Mouse (Mus musculus) neural tube, embryonic 11.5 days (tissue): ENCODE results near the gene Rnf225. TPM values are rescaled to one million over a fixed set of nuclear protein-coding genes. Genes with fewer than 3 reads are reported as not detected.
A peak's percentile ranks its signal among the peaks of the same experiment; 100 is the strongest.

ENCODE experiments used
- ATAC-seq: fragments of 200-750 bp; cut with Nextera tagmentation; 2 replicates; pipeline ENCODE4 v1.8.0; 2017; ENCODE audit warnings: moderate number of reproducible peaks, mild to moderate bottlenecking, moderate TSS enrichment, moderate library complexity; ENCODE audit not compliant: insufficient read depth, low FRiP score, low TSS enrichment
- DNase-seq: peaks from one replicate; pipeline ENCODE4 v3.0.0-alpha.2; 2015; ENCODE audit warnings: low spot score
- H3K27ac ChIP-seq: fragments of 300-500 bp; sonication (generic); 2 replicates; pipeline ENCODE4 v1.5.1; 2014; ENCODE audit warnings: low read depth, mild to moderate bottlenecking, low read length
- H3K27me3 ChIP-seq: fragments of 300-500 bp; sonication (generic); 2 replicates; pipeline ENCODE4 v1.6.1; 2014; ENCODE audit warnings: mild to moderate bottlenecking, low read length, mixed read lengths; ENCODE audit not compliant: control insufficient read depth, insufficient read depth
- H3K36me3 ChIP-seq: fragments of 300-500 bp; sonication (generic); 2 replicates; pipeline ENCODE4 v1.6.1; 2014; ENCODE audit warnings: mild to moderate bottlenecking, low read length, moderate library complexity, mixed read lengths; ENCODE audit not compliant: control insufficient read depth, insufficient read depth
- H3K4me1 ChIP-seq: fragments of 300-500 bp; sonication (generic); 2 replicates; pipeline ENCODE4 v1.6.1; 2014; ENCODE audit warnings: low read length, mixed read lengths; ENCODE audit not compliant: control insufficient read depth, insufficient read depth
- H3K4me2 ChIP-seq: fragments of 300-500 bp; sonication (generic); 2 replicates; pipeline ENCODE4 v1.6.1; 2014; ENCODE audit warnings: low read depth, mild to moderate bottlenecking, moderate library complexity
- H3K4me3 ChIP-seq: fragments of 300-500 bp; sonication (generic); 2 replicates; pipeline ENCODE4 v1.5.1; 2014; ENCODE audit warnings: low read depth, low read length
- H3K9ac ChIP-seq: fragments of 300-500 bp; sonication (generic); 2 replicates; pipeline ENCODE4 v1.6.1; 2014; ENCODE audit warnings: mild to moderate bottlenecking, low read length
- H3K9me3 ChIP-seq: fragments of 300-500 bp; sonication (generic); 2 replicates; pipeline ENCODE4 v1.6.1; 2016; ENCODE audit warnings: low read length; ENCODE audit not compliant: control insufficient read depth
- WGBS: fragments of 180-500 bp; shearing (Covaris S2); extraction: QIAGEN DNeasy Blood & Tissue Kit; methylation state at CpG from one replicate; pipeline ENCODE4 v1.1.7; 2014; 5-methylcytosine and 5-hydroxymethylcytosine counted together
- polyA plus RNA-seq: library from polyadenylated mRNA; unstranded; fragments of >200 nt; fragmentation: Nextera tagmentation; extraction: Ambion mirVana; gene quantifications from 2 replicates; pipeline ENCODE4 v1.2.1, GENCODE M21; 2014

The Rnf225 gene
- polyA plus RNA-seq, 1 experiment from 2014 or later = 0.61 TPM

- Histone ChIP-seq H3K4me1 (peaks cover 19% of the 10 kb centered on the region), H3K9me3 (no peaks in the 10 kb centered on the region), H3K9ac (peak within 1 kb of the TSS; percentile 79), H3K27me3 (no peaks in the 10 kb centered on the region), H3K36me3 (peaks cover 1% of the 10 kb centered on the region), H3K4me3 (peak within 1 kb of the TSS; percentile 70), H3K4me2 (peak within 1 kb of the TSS; percentile 96), H3K27ac (peak within 1 kb of the TSS; percentile 69)
- peak; percentile 85 for DNase-seq
- peak; percentile 94 for ATAC-seq
- WGBS = under 1% methylated on average over 23 of the region's 23 CpGs
Measured at GRCm38 (mm10) chr7:12965678-12966091, 38.5 kb downstream of the Rnf225 start, which contains the start of gene Zfp324. TSS of gene Zfp324 (plus strand) at chr7:12965838.

- Histone ChIP-seq H3K27ac (peak overlapping the region; percentile 69), H3K27me3 (no peaks in the 10 kb centered on the region), H3K4me3 (peak overlapping the region; percentile 70), H3K36me3 (peaks cover 6% of the 10 kb centered on the region), H3K4me1 (peaks cover 17% of the 10 kb centered on the region), H3K9ac (peak overlapping the region; percentile 79), H3K9me3 (no peaks in the 10 kb centered on the region), H3K4me2 (peak overlapping the region; percentile 96)
- DNase-seq (peak; percentile 52), ATAC-seq (peak; percentile 42)
- WGBS = 1% methylated on average over 25 of the region's 29 CpGs
Measured at GRCm38 (mm10) chr7:12966104-12966845, 39.1 kb downstream of the Rnf225 start.

- DNase-seq (no peak), ATAC-seq (no peak)
- H3K36me3 ChIP-seq = peaks cover 10% of the 10 kb centered on the region
- H3K27me3 ChIP-seq = no peaks in the 10 kb centered on the region
- no peak overlapping the region for H3K4me3 ChIP-seq
- no peak overlapping the region for H3K9ac ChIP-seq
- WGBS = 96% methylated on average over 25 of the region's 25 CpGs
- no peak overlapping the region for H3K27ac ChIP-seq
- peaks cover 10% of the 10 kb centered on the region for H3K4me1 ChIP-seq
- H3K4me2 ChIP-seq = no peak overlapping the region
- H3K9me3 ChIP-seq = no peaks in the 10 kb centered on the region
Measured at GRCm38 (mm10) chr7:12970906-12971305, 43.7 kb downstream of the Rnf225 start.

- no peaks in the 10 kb centered on the region for H3K36me3 ChIP-seq
- H3K4me2 ChIP-seq = peak within 1 kb of the TSS; percentile 80
- no peaks in the 10 kb centered on the region for H3K9me3 ChIP-seq
- peak within 1 kb of the TSS; percentile 76 for H3K27ac ChIP-seq
- peak within 1 kb of the TSS; percentile 72 for H3K9ac ChIP-seq
- DNase-seq (peak; percentile 97), ATAC-seq (peak; percentile 100)
- H3K4me1 ChIP-seq = peaks cover 8% of the 10 kb centered on the region; the same call in 1 of the 2 replicates
- H3K4me3 ChIP-seq = peak within 1 kb of the TSS; percentile 51
- H3K27me3 ChIP-seq = no peaks in the 10 kb centered on the region
- WGBS = 0% methylated on average over 49 of the region's 49 CpGs
Measured at GRCm38 (mm10) chr7:12977682-12978389, 50.6 kb downstream of the Rnf225 start, which contains the start of gene Zfp446. TSS of gene Zfp446 (plus strand) at chr7:12977848.

- ATAC-seq = no peak
- H3K4me2 ChIP-seq = peak overlapping the region; percentile 80
- no peaks in the 10 kb centered on the region for H3K27me3 ChIP-seq
- no peaks in the 10 kb centered on the region for H3K36me3 ChIP-seq
- no peak overlapping the region for H3K27ac ChIP-seq
- peak overlapping the region; percentile 51; the same call in 1 of the 2 replicates for H3K4me3 ChIP-seq
- no peak for DNase-seq
- H3K4me1 ChIP-seq = peaks cover 8% of the 10 kb centered on the region; the same call in 1 of the 2 replicates
- no peaks in the 10 kb centered on the region for H3K9me3 ChIP-seq
- no peak overlapping the region for H3K9ac ChIP-seq
- 87% methylated on average over 18 of the region's 18 CpGs for WGBS
Measured at GRCm38 (mm10) chr7:12978931-12979722, 51.9 kb downstream of the Rnf225 start.

GRCm38 (mm10) chr7:12979776-12980175 lies 52.6 kb downstream of the Rnf225 start:
- Histone ChIP-seq H3K4me3 (no peak overlapping the region), H3K27me3 (no peaks in the 10 kb centered on the region), H3K9me3 (no peaks in the 10 kb centered on the region), H3K4me1 (peaks cover 8% of the 10 kb centered on the region; the same call in 1 of the 2 replicates), H3K36me3 (no peaks in the 10 kb centered on the region), H3K27ac (no peak overlapping the region), H3K4me2 (no peak overlapping the region), H3K9ac (no peak overlapping the region)
- 54% methylated on average over 6 of the region's 6 CpGs for WGBS
- ATAC-seq (no peak), DNase-seq (no peak)

- no peaks in the 10 kb centered on the region for H3K36me3 ChIP-seq
- ATAC-seq (no peak), DNase-seq (no peak)
- WGBS = 90% methylated on average over 7 of the region's 7 CpGs
- no peaks in the 10 kb centered on the region for H3K9me3 ChIP-seq
- no peak overlapping the region for H3K4me3 ChIP-seq
- H3K4me2 ChIP-seq = no peak overlapping the region
- no peak overlapping the region for H3K27ac ChIP-seq
- H3K9ac ChIP-seq = no peak overlapping the region
- H3K27me3 ChIP-seq = no peaks in the 10 kb centered on the region
- H3K4me1 ChIP-seq = peaks cover 8% of the 10 kb centered on the region; the same call in 1 of the 2 replicates
Measured at GRCm38 (mm10) chr7:12980291-12980690, 53.1 kb downstream of the Rnf225 start.
